Comparison of ENCODE assay signal across 10 mouse cellular contexts in genomic region chr4:47246811-47247210, GRCm38 (mm10). TPM values are rescaled to one million over a fixed set of nuclear protein-coding genes. Genes with fewer than 3 reads are reported as not detected.
DNase-seq lines count a peak whose midpoint lies in the region; ATAC-seq lines count a peak whose summit lies in the region.
"Had no signal": no experiment of that assay in that cellular context is flagged by ENCODE, and none has a peak within 500 bp of the region (broad histone marks: within the 10 kb centered on the region; RNA-seq: fewer than 3 reads in every experiment).

No protein-coding gene starts in this region.

- no peaks in the 10 kb centered on the region for H3K9me3 ChIP-seq in hindbrain, embryonic 14.5 days (ENCODE audit: control insufficient read depth, low read length)
- H3K9me3 ChIP-seq in hindbrain, embryonic 13.5 days = no peaks in the 10 kb centered on the region
- no peaks in the 10 kb centered on the region for H3K9me3 ChIP-seq in megakaryocyte, embryonic 14.5 days
- H3K9me3 ChIP-seq: midbrain, embryonic 12.5 days had no signal

- H3K4me2 ChIP-seq in hindbrain, embryonic 14.5 days (replicated peaks) = no peak overlapping the region
- H3K4me2 ChIP-seq in hindbrain, embryonic 13.5 days = no peak overlapping the region
- H3K4me2 ChIP-seq: midbrain, embryonic 12.5 days had no signal

- no peaks in the 10 kb centered on the region for H3K27me3 ChIP-seq in hindbrain, embryonic 14.5 days (ENCODE audit: control insufficient read depth, insufficient read depth, low read length)
- 0 out of 2 replicates have a peak, but pooled peaks cover 3% of the 10 kb centered on the region for H3K27me3 ChIP-seq in hindbrain, embryonic 13.5 days
- H3K27me3 ChIP-seq in megakaryocyte, embryonic 14.5 days (replicated peaks) = peaks cover 48% of the 10 kb centered on the region
- H3K27me3 ChIP-seq: midbrain, embryonic 12.5 days had no signal

- peak; percentile 67 for DNase-seq in hindbrain, embryonic 14.5 days (ENCODE audit: low spot score)
- DNase-seq in 416B (ENCODE audit: low read depth) (peak; percentile 85), R1 (ENCODE audit: low read depth, low spot score) (peak; percentile 47)
- DNase-seq in adrenal gland, postnatal 4 days (ENCODE audit: low spot score in 2 of 2) = no peak
- no peak for DNase-seq in spleen, postnatal 4 days (ENCODE audit: low spot score in 2 of 2)
- no peak for DNase-seq in adrenal gland, adult 18-20 months (ENCODE audit: low spot score in 2 of 2)
- DNase-seq: kidney, postnatal 14 days had no signal

- H3K4me3 ChIP-seq in hindbrain, embryonic 14.5 days (replicated peaks; ENCODE audit: low read length) = no peak overlapping the region
- no peak overlapping the region for H3K4me3 ChIP-seq in hindbrain, embryonic 13.5 days
- peak overlapping the region; percentile 30 for H3K4me3 ChIP-seq in megakaryocyte, embryonic 14.5 days (replicated peaks)
- H3K4me3 ChIP-seq: midbrain, embryonic 12.5 days had no signal

- ATAC-seq in hindbrain, embryonic 14.5 days (ENCODE audit: low FRiP score) = no peak
- no peak for ATAC-seq in hindbrain, embryonic 13.5 days (ENCODE audit: low FRiP score)

- 66% methylated on average over 8 of the region's 8 CpGs for WGBS in hindbrain, embryonic 14.5 days
- 75% methylated on average over 8 of the region's 8 CpGs for WGBS in hindbrain, embryonic 13.5 days

- no peaks in the 10 kb centered on the region for H3K36me3 ChIP-seq in hindbrain, embryonic 14.5 days (replicated peaks; ENCODE audit: control insufficient read depth, insufficient read depth)
- no peaks in the 10 kb centered on the region for H3K36me3 ChIP-seq in hindbrain, embryonic 13.5 days
- no peaks in the 10 kb centered on the region for H3K36me3 ChIP-seq in megakaryocyte, embryonic 14.5 days (replicated peaks; ENCODE audit: low read length)
- H3K36me3 ChIP-seq: midbrain, embryonic 12.5 days had no signal

- no peaks in the 10 kb centered on the region for H3K4me1 ChIP-seq in hindbrain, embryonic 14.5 days (replicated peaks; ENCODE audit: control insufficient read depth, insufficient read depth, low read length)
- peaks cover 4% of the 10 kb centered on the region; the same call in 1 of the 2 replicates for H3K4me1 ChIP-seq in hindbrain, embryonic 13.5 days (replicated peaks)
- peaks cover 60% of the 10 kb centered on the region for H3K4me1 ChIP-seq in megakaryocyte, embryonic 14.5 days

- no peak overlapping the region for H3K27ac ChIP-seq in hindbrain, embryonic 14.5 days
- no peak overlapping the region for H3K27ac ChIP-seq in hindbrain, embryonic 13.5 days
- H3K27ac ChIP-seq: midbrain, embryonic 12.5 days had no signal

- H3K9ac ChIP-seq in hindbrain, embryonic 14.5 days = no peak overlapping the region
- H3K9ac ChIP-seq in hindbrain, embryonic 13.5 days = no peak overlapping the region
- H3K9ac ChIP-seq: midbrain, embryonic 12.5 days had no signal

RNA-seq across cellular contexts. Expression of gene Col15a1, which starts 38.9 kb away (rescaled TPM):
- polyA plus RNA-seq in hindbrain, embryonic 14.5 days (2014; fragmentation: Nextera tagmentation; extraction: Ambion mirVana) = 4.7 and 5.6 TPM in 2 replicates
- polyA plus RNA-seq in hindbrain, embryonic 13.5 days (2015; fragmentation: Nextera tagmentation; extraction: Ambion mirVana) = 2.9 and 3.7 TPM in 2 replicates
- 0.16 TPM in 1 of 2 replicates, not detected in the other for polyA plus RNA-seq in megakaryocyte, embryonic 14.5 days (2012; ENCODE audit: insufficient read depth, low replicate concordance)
- total RNA-seq in adrenal gland, postnatal 4 days (2021) = 10 to 100 TPM; 80.5 to 89.6 TPM
- 10 to 100 TPM; 16.7 to 53.8 TPM for total RNA-seq in adrenal gland, adult 18-20 months (2021)

Comparison
In these comparisons a context has a peak if more than half of its experiments do, and no peak if none do; other contexts are left out.
1. DNase-seq: peak in hindbrain, embryonic 14.5 days (single experiment), 416B (single experiment) and R1 (single experiment); none in adrenal gland, postnatal 4 days (0 of 2), spleen, postnatal 4 days (0 of 2) and adrenal gland, adult 18-20 months (0 of 2).